Mouse (Mus musculus) spleen, postnatal 10 days (tissue): Measurements from ENCODE around the gene Cdk13.

ENCODE experiments used
- DNase-seq, 2 experiments: peaks; one replicate each; pipeline ENCODE4 v3.0.0; 2021 to 2022; ENCODE audit warnings: low spot score in 2 of 2

Gene Cdk13

GRCm38 (mm10) chr13:17762405-17762804 lies 42.5 kb downstream of the Cdk13 start:
- no peak for DNase-seq

GRCm38 (mm10) chr13:17754997-17755396 lies 49.9 kb downstream of the Cdk13 start:
- no peak for DNase-seq

- no peak for DNase-seq
Observed at GRCm38 (mm10) chr13:17728798-17729197, 76.1 kb downstream of the Cdk13 start.

DNA sequence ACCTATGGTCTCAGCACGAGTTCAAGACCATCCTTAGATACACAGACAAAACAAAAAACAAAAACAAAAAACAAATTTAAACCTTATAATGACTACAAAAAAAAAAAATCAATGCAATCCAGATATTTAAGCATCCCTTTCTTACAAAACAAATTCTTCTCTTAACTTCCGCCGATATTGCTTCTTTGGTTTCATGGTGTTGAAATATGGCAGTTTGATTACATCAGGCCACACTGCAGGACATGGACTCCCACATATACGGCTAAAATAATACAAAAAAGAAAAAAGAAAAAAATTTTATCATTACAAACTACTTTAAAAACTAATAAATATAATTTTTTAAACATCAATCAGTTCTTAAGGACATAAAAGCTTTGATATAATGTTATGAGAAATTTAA lies 77.0 kb downstream of the Cdk13 start:
- no peak for DNase-seq

- no peak for DNase-seq
Observed at GRCm38 (mm10) chr13:17717357-17717756, 87.5 kb downstream of the Cdk13 start.

GRCm38 (mm10) chr13:17708784-17709311 lies 96.0 kb downstream of the Cdk13 start:
- DNase-seq = no peak

GRCm38 (mm10) chr13:17705188-17705826 lies 99.6 kb downstream of the Cdk13 start:
- no peak for DNase-seq

- DNase-seq = no peak
Observed at GRCm38 (mm10) chr13:17702311-17702710, 102.6 kb downstream of the Cdk13 start.

DNA sequence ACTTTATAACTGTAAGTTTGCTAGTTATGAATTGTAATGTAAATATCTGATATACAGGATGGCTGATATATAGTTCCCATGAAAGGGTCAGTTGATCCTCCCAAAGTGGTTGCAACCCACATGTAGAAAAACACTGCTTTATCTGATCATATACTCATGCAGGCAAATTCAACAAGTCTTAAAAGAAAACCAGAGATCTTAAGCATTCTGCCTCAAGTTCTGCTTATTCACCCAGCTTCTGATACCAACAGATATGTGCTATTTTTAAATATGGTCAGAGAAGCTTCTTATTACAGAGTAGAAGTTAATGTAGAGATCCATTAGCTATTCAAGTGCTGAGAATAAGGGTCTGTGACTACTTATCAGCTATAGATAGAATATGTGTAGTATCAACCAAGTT lies 103.6 kb downstream of the Cdk13 start:
- no peak for DNase-seq

- DNase-seq = no peak
Observed at GRCm38 (mm10) chr13:17700090-17700715, 104.7 kb downstream of the Cdk13 start.

GRCm38 (mm10) chr13:17695898-17696580 lies 108.9 kb downstream of the Cdk13 start:
- no peak for DNase-seq

- DNase-seq = peak; percentile 100
Observed at GRCm38 (mm10) chr13:17694911-17695699, 109.8 kb downstream of the Cdk13 start, which contains the start of the genes Mplkip and Sugct. TSS of gene Mplkip (plus strand) at chr13:17695192. TSS of gene Sugct (minus strand) at chr13:17695553.

DNA sequence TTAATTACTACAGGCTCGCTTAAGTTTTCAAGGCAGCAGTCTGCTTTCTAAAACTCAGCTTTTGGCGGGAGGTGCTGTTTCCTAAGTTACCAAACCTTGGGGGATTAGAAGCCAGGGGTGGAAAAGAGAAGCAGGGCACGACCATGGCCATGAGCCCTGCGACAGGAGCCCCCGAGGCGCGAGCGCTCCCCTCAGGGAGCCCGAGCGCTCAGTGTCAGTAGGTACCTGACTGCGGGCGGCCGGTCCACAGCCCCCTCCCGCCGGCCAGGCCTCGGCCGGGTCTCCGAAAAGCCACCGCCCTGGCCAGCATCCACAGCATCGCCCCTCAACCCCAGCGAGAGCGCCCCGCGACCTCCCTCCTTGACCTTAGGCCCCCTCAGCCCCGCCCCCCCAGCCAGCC lies 110.5 kb downstream of the Cdk13 start:
- DNase-seq = no peak

GRCm38 (mm10) chr13:17693816-17694215 lies 111.1 kb downstream of the Cdk13 start:
- DNase-seq = no peak

- DNase-seq = no peak
Observed at GRCm38 (mm10) chr13:17691436-17691835, 113.5 kb downstream of the Cdk13 start.

GRCm38 (mm10) chr13:17690686-17691085 lies 114.2 kb downstream of the Cdk13 start:
- no peak for DNase-seq

GRCm38 (mm10) chr13:17689461-17689860 lies 115.4 kb downstream of the Cdk13 start:
- no peak for DNase-seq

GRCm38 (mm10) chr13:17671122-17671521 lies 133.8 kb downstream of the Cdk13 start:
- no peak for DNase-seq

DNA sequence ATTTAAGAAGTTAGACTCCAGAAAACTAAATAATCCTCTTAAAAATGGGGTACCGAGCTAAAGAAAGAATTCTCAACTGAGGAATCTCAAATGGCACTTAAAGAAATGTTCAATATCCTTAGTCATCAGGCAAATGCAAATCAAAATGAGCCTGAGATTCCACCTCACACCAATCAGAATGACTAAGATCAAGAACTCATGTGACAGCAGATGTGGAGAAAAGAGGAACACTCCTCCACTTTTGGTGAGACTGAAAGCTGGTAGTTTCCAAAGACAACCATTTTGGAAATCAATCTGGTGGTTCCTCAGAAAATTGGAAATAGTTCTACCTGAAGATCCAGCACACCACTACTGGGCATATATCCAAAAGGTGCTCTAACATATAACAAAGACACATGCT lies 137.5 kb downstream of the Cdk13 start:
- DNase-seq = no peak
